Mouse (Mus musculus) NIH3T3 (cell line): ENCODE results near the gene Kncn.
A peak's percentile ranks its signal among the peaks of the same experiment; 100 is the strongest.

Experiments
- DNase-seq: peaks from one replicate; pipeline ENCODE4 v3.0.0-alpha.2; 2012; ENCODE audit warnings: low read depth

Kncn gene

DNA sequence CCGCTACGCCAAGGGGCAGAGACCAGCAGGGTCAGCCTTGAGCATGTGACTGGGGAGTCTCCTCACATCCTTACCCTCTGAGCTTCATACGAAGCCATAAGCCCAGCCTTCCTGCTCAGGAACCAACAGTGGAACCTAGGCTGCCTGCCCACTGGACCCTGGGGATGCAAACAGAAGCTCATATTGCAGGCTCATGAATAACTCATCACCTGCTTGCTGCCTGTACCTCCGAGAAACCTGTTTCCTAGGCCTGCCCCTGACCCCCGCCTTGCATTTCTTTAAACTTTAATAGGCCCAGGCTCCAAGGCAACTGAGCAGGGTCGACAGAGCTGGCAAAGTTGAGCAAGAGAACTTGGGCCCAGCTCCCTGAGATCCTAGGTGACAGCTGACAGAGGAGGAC, at the start of gene Kncn:
Gene Kncn, plus strand, starts transcription at position 379 of the 400 bp plus-strand sequence.
- no peak for DNase-seq

DNA sequence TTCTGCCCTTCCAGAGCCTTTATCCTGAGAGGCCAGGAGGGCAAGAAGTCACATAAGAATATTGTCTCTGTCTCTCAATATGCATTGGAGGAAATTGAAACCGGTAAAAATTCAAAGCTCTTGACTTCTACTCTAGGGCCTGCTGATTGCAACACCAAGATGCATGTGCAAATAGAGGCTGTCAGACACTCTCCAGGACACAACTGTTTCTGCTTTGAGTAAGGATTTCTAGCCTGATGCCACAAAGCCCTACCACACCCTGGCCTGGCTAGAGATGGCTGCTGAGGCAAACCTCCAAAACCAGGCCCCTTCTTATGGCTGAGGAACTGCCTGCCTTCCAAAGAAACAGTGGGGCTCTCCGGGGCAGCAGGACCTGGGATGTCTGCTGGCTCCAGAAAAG, 48.6 kb upstream of the Kncn start:
- peak; percentile 69 for DNase-seq

DNA sequence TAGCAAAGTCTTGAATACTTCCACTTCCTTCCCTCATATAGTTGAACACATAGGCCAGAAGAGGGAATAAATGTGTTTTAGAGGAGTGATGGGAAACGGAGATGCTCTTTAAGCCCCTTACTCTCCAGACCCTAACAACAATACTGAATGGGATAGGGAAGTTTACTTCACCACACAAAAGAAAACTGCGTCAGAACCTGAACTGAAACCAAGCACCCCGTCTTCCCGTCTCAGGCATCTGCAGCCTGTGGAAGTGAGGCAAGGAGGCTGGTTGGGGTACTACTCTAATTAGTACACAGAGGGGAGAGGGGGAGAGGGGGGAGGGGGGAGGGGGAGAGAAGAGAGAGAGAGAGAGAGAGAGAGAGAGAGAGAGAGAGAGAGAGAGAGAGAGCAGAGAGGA, 46.0 kb upstream of the Kncn start:
- DNase-seq = no peak

DNA sequence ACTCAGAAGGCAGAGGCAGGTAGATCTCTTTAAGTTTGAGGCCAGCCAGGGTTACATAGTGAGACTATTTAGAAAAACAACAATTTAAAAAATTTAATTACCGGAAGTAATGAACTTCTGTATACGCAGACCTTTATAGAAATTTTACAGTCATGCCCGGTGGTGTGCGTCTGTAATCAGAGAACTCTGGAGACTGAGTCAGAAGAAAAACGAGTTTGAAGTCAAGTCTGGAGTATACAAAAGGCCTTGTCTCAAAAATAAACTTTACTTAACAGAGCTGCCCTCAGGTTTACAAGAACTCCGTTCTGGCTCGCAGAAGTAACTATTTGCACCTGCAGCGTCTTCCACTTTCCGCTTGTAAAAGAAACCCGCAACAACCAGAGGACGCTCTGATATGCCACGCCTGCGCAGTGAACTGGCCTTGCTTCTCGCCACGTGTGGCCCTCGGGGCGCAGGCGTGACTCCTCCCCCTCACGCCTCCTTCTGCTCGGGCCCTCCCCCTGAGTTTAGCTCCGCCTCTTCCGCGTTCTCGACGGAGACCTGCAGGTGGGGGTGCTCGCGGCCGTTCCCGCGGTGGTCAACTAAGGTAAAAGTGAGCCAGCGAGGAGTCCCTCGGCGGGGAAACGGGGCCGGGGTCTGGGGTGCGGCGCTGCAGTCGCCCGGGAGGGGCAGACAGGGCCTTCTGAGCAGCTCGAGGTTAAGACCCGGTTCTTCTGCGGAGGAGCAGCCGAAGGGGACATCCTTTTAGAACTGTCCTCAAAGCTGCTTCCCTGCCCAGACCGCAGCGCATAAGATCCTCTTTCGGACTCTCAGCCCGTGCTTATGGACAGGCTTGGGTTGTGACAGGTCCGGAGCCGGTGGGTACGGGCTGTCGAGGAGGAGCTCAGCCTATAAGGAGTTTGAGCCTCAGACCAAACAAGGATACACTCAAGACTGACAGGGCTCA, 45.2 kb upstream of the Kncn start, which contains the start of gene Mknk1:
Gene Mknk1, plus strand, starts transcription at position 503 of the 946 bp plus-strand sequence.
- peak; percentile 99 for DNase-seq

DNA sequence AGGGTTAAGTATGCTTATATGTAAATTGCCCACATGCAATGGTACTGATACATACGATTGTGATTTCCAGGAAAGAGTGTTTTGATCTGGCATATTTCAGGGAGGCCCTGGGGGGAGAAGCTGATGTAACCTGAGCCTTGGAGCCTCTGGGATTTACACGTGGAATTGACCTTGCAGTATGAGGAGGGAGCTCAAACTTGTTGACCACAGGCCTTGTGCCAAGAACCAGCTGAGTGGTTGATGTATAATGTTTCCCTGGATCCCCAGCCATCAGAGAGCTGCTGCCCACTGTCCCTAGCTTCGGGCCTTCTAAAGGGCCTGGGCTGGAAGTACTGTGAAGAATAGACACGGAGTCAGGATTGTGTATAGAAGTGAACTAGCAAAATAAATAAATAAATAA, 44.2 kb upstream of the Kncn start:
- peak; percentile 85 for DNase-seq

DNA sequence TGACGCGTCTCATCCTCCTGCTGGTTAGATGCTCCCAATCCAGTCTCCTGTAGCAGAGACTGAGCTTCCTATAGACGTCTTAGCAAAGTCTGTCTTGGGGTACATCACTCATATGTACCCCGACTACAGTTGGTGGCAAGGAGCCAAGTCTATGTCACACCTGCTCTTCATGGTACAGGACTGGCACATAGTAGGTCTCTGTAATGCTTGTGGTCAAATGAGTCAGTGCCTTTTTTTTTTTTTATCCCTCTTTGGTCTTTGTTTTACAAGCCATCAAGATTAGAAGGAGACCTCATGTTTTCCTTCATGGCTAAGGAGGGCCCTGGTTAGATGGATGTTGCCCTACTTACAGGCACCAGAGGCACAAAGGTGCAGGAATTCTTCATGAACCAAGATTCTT, 43.4 kb upstream of the Kncn start:
- no peak for DNase-seq

DNA sequence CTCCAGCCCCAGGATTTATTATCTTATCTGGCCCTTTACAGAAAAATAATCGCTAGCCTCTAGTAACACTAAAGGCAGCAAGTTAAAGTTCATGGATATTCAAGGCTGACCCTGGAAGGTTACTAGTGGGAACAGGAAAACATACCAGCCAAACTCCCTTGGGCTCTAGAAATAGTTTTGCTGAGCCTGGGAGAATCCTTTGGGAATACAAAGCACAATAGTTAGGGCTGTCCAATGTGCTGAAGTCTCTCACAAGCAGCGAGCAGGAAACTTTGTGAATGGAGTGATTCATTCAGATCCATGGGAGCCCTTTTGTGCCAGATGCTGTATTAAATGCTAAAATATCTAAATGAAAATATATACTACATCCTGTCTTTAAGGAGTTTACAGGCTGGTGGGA, 37.5 kb upstream of the Kncn start:
- peak; percentile 66 for DNase-seq

DNA sequence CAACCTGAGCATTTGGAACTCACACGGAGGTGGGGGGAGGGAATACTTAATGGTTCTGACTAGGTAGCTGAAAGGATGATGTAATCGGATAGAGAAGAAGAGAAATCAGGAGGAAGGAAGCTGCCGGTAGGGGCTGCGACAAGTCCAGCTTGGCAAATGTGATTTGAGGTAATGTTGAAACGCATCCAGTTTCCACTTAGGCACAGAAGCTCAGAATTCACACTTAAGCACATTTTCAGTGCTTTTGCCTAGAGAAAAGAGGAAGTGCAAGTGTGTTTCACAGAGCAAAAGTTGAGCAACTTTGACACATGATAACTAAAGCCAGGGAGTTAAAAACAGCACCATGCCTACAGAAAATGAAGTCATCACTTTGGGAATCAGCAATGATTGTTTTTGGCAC, 36.8 kb upstream of the Kncn start:
- DNase-seq = peak; percentile 52

DNA sequence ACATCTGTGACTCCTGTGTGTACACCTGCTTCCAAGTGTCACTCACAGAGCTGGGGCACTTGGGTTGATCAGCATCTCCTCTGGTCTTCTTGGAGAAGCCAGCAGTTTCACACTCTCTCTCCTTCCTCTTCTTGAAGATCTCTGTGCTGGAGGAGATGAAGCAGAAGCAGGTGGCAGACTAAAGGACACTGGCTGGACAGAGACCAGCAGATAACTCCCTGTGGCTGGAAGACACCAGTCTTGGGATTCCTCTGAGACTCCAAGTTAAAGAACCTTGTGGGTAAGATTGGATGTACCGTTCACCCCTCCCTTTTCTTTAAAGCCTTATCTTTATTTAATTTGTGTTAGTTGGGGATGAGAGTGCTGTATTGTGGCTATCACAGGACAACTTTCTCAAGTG, 36.1 kb upstream of the Kncn start:
- DNase-seq = no peak

DNA sequence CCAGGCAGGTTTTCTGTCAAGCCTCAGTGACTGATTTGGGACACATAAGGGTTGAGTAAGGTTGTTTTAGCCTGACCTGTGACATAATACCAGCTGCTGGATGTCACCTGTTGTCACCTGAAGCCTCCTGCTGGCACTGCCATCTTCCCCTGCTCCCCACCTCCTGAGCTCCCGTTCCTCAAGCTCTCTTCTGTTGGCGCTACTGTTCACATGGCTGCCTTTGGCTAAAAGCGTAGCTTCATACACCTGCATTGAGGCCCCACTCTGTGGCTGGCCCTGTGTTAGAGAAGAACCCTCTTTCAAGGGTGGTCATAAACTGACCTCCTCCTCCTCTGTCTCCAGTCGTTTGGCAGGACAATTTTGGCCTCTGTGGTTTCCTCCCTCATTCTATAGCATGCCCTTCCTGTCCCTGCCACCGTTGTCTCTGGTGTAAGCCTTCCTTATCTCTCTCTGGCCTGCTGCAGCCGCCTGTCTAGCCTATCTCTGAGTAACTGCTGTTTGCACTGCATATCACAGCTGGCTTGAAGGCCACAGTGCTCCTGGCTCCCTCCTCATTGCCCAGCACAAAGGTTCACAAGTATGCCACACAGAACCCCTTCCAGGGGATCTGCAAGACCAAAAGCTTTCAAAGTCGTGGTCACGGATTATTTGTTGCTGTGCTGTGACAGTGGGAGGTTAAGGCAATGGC, 35.1 kb upstream of the Kncn start:
- DNase-seq = no peak

DNA sequence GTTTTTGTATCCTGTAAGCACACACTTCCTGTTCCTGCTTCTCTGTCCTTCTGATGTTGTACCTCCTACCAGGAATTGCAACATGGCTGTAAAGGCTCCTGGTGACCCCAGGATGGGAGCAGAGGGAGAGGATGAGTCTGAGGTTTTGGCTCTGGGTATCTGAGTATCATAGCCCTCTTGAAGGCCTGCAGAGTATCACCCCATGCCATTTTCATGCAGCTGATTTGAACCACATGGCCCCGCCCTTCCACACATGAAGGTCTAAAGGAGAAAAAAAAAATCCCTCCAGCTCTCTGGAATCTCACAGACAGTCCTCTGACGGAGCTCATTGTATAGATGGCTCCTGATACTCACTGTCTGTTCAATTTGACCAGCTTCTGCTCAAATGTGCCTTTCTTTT, 34.1 kb upstream of the Kncn start:
- no peak for DNase-seq

DNA sequence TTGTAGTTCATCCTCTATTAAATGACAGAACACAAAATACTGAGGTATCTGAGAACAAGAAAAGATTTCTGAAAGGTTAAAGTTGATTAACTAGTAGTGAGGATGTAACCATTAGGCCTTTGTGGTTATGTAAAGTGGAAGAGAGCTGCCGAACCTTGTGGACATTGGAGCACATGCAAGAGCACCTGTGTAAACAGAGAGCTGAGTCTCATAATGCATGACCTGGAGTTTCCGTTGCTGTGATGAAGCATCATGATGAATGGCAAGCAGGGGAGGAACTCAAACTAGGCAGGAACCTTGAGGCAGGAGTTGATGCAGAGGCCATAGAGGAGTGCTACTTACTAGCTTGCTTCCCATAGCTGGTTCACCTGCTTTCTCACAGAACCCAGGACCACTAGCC, 33.6 kb upstream of the Kncn start:
- no peak for DNase-seq

DNA sequence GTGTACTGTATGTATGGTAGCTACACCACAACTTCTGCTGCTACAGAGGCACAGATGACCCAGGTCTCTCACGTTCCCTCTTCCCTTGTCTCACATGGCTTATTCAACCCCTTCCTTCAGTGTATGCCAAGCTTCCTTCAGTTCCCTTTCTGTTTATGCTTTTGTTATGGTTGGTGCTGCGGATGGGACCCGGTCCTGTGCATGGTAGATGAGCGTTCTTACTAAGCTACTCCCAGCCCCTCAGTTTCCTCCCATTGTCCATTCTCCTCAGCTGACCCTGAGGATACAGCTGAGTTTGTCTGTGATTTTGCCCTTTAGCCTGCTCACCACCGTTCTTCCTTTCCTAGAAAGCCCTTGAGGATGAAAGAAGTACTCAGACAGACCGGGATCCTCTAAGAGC, 32.6 kb upstream of the Kncn start:
- DNase-seq = no peak

DNA sequence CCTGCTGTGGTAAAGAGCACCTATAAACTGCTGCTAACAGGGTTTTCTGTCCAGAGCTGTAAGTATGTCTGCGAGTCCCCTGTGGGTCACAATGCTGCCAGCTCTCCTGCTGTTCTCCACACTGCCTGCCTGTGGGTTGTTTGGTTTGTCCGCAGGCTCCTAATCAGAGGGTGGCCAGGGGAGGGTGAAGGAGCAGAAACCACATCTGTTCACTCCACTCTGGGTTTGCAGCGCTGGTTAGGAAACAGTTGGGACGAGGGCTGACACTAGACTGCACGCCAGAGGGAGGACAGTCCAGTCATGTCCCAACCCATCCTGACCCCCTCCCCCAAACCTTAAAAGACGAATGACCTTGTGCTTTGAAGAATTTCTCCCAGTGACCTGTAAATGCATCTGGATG, 29.1 kb upstream of the Kncn start:
- no peak for DNase-seq

DNA sequence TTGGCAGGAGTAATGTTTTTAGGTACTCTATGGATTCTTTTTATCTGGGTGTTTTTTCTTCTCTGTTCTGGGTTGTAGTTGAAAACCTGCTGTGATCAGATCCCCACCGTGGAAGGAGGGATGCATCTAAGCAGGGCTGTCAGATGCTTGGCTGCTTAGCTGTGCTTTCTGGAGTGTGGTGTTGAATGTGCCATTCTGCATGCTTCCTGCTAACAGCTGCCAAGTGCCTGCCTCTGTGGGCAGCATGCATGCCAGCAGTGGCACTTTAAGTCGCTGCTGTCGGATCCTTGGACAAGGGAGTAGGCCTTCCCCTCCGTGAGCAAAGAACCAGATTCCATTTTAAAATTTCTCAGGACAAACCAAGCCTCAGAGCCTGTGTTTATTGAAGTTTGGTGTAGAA, 28.6 kb upstream of the Kncn start:
- DNase-seq = no peak

DNA sequence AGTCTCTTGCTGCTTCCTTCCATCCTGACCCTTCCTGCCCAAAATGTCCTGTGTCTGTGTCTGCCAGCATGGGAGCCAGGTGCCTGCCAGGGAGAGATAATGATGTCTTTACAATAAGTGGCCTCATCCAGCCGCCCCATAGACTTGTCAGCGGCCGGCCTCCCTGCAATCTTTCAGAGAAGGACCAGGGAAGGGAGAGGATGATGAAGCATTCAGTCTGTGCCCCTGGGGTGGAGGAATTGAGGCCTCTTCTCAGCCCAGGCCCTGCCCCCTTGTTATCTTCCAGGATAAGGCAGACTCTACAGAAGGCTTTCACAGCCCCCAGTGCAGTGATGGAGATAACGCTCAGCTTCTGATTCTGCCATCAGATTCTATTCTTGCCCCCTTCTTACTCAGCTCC, 27.9 kb upstream of the Kncn start:
- no peak for DNase-seq

DNA sequence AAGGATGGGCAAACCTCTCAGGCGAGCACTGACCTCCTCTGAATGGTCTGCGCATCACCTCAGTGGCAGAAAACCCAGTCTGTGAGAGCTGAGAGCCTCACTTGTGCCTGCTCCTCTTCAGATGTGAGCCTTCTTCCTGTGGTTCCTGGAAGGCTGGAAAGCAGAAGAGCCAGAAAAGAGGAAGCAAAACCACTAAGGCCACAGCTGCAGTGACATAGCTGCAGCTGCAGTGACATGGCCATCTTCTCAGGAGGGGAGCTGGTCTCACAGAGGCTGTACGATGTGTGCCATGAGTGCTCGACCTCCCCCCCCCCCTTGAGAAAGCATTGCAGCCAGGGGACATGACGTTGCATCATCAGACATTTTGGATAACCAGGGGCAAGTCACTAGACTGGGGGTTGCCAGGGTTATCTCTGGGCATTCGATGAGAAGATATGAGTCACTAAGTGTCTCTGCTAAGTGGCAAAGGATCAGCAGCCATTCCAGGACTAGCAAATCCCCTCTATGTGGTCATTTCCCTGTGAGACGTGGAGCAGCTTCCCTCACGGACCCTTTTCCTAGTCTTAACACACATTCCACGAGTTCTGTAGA, 26.8 kb upstream of the Kncn start:
- no peak for DNase-seq

DNA sequence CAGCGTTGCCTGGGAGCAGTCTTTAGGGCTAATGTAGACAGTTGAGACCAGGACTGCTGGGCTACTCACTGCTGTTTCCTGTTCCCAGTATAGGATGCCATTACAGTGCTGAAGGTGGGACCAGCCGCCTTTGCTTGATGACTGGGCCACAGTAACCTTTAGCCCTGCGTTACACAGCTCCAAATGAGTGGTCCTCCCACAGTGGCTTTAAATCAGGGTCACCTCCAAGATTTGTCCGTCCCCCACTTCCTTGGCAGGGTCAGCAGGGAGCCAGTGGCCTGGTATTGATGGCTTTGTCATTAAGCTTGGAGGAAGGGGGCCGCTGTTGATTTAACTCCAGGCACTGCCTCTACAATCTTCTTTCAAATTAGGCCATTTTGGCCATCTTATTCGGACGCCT, 20.8 kb upstream of the Kncn start:
- no peak for DNase-seq

DNA sequence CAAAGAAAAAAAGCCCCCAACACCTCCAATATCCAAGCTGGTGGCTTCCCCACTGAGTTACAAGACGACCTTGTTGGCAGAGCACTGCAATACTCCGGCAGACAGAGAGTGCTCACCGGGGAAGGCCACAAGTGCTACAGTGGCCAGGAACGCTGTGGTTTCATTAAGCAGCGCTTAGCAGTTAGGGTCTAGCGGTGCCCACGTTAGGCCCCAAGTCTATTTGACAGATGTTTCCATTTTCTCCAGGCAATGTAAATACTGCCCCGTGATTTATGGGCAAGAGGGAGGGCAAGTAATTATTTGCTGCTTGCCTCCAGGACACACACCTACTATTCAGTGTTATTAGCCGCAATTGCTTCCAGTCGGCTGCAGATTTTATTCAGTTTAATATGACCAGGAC, 20.3 kb upstream of the Kncn start:
- DNase-seq = no peak

DNA sequence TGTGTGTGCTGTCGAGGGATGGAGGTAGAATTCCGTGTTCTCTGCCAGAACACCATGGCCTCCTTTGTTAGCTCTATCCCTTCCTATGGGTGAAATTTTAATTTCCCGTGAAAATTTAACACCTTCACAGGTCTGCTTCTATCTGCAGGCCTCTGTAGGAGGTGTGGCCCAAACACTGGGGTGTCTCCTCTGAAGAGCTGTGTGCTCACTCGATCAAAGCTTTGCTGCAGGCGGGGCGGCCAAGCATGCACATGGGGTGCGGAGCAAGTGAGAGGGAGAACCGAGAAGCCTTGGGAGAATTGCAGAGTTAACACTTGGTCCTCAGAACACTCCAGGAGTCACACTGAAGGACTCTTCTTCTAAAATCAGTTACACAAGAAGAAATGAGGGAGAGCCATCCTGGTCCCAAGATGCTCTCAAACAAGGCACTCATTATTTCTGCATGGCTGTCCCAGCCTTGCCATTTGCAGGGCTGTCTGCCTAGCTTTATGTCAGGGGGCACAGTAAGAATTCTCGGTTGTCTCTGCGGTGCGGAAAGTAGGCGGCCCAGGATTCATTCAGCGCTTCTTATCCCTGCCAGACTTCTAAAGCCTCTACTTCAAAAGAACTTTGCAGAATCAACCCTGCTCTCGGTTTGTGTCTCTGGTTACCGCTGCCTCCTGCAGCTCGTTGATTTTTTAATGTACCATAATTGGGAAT, 14.5 kb upstream of the Kncn start:
- DNase-seq = no peak

DNA sequence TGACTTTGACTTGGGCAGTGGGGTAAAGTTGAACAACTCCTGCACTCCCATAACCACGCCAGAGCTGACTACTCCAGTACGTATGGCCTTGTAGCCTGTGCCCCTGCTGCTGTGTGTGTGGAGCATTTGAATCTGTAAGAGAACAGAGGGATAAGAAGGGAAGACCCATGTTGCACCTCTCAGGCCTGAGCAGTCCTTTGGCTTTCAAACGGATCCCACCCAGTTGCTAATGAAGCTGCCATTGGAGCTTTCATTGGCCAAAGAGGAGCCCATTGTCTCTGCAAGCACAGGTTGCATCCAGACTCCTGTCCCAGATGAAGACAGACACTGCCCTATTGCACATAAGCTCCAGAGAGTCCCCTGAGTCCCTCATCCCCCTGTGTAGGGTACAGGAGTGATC, 11.0 kb upstream of the Kncn start:
- no peak for DNase-seq

DNA sequence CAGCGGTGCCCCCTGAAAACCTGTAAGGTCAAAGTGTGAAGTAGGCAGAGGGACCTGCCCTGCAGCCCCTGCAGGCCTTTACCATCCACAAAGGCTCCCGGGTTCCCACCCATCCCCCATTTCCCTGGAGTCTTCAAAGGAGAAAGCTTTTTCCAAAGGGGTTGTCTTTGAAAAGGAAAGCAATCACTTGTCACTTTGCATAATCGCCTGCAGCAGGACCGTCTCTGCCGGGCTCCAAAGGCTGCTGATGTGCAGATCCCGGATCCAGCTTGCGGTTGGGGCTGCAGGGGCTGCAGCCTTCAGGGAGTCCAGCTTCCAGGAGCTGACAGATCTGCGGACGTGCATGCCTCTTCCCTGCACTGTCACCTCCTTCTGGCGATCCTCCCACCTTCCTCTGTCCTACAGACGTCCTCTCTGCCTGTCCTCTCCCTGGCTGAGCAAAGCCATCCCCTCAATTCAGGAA, 6.0 kb upstream of the Kncn start:
- DNase-seq = no peak
